Mouse (Mus musculus) brown adipose tissue, adult 24 weeks (tissue): ENCODE measurements around the gene Gm13102. TPM values are rescaled to one million over a fixed set of nuclear protein-coding genes. Genes with fewer than 3 reads are reported as not detected.
"Not testable (repeated sequence)": the region's sequence is repeated elsewhere in the genome, so short reads cannot be mapped to it uniquely, and the experiment has no call there.

Source experiments
- H3K27ac ChIP-seq: fragments of 200-500 bp; replicated peaks from 2 replicates; pipeline ENCODE4 v1.5.1; 2012; ENCODE audit warnings: low read depth, mild to moderate bottlenecking, low read length
- H3K4me1 ChIP-seq: fragments of 200-500 bp; 2 replicates; pipeline ENCODE4 v1.6.1; 2012; ENCODE audit warnings: low read length, mixed read lengths; ENCODE audit not compliant: control insufficient read depth, insufficient read depth, insufficient read length
- H3K4me3 ChIP-seq: fragments of 200-500 bp; 2 replicates; pipeline ENCODE4 v1.5.1; 2012; ENCODE audit warnings: low read depth, mild to moderate bottlenecking, low read length, moderate library complexity; ENCODE audit not compliant: insufficient read depth
- polyA plus RNA-seq: library from polyadenylated mRNA; stranded (reverse); fragments of >200 nt; gene quantifications from 2 replicates; pipeline ENCODE4 v1.2.4, GENCODE M21; 2012; ENCODE audit not compliant: missing spikeins, insufficient read depth, insufficient read length

Gene Gm13102
- polyA plus RNA-seq: not detected in 2 replicates

- H3K4me3 ChIP-seq, H3K27ac ChIP-seq, H3K4me1 ChIP-seq: not testable (repeated sequence)
Measured at GRCm38 (mm10) chr4:144106174-144106573, at the start of gene Gm13102. Gm13102 (plus strand) TSS chr4:144106474.

DNA sequence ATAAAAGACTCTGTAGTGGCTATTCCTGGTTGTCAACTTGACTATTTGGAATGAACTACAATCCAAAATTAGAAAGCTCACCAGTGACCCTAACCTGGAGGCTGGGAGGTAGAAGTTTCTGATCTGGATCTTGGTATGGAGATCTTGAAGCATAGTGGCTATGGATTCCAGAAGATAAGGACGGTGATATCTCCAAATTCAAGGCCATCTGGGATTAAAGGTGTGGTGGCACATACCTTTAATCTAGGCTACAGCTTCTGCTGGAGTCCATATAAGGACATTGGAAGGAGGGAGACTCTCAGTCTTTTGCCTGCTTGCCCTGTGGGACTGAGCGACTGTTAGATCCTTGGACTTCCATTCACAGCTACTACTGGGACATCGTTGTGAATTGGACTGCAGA, 47.4 kb upstream of the Gm13102 start, which contains the start of gene Pramel4:
TSS of gene Pramel4 (plus strand) at position 301 of the 400 bp plus-strand sequence.
- not testable (repeated sequence) for H3K4me3 ChIP-seq, H3K27ac ChIP-seq, H3K4me1 ChIP-seq

Other genes starting within 250 kb of the Gm13102 start
- not detected in 2 replicates for gene Pramef6, start 206.1 kb upstream of the Gm13102 start, polyA plus RNA-seq
- gene Pramef25, start 155.5 kb upstream of the Gm13102 start, polyA plus RNA-seq: not detected in 2 replicates
- not detected in 2 replicates for gene Gm13101, start 139.5 kb upstream of the Gm13102 start, polyA plus RNA-seq
- gene Pramef17, start 112.1 kb upstream of the Gm13102 start, polyA plus RNA-seq: not detected in 2 replicates
- gene Pramel4, start 47.3 kb upstream of the Gm13102 start, polyA plus RNA-seq: not detected in 2 replicates
- not detected in 2 replicates for gene Oog3, start 56.2 kb downstream of the Gm13102 start, polyA plus RNA-seq
- gene Oog2, start 84.2 kb downstream of the Gm13102 start, polyA plus RNA-seq: not detected in 2 replicates
- gene C87977, start 106.8 kb downstream of the Gm13102 start, polyA plus RNA-seq: not detected in 2 replicates
- not detected in 2 replicates for gene Pramel5, start 174.0 kb downstream of the Gm13102 start, polyA plus RNA-seq
- not detected in 2 replicates for gene Gm13128, start 223.8 kb downstream of the Gm13102 start, polyA plus RNA-seq